Mouse (Mus musculus) ES-E14 (cell line): ENCODE measurements around the gene Usp35.

Experiments used
- CHD2 ChIP-seq: IDR thresholded peaks from 2 replicates; pipeline ENCODE4 v1.6.1; 2014; ENCODE audit warnings: mild to moderate bottlenecking, low read depth, low read length, inconsistent platforms
- HCFC1 ChIP-seq: IDR thresholded peaks from 2 replicates; pipeline ENCODE4 v1.6.1; 2012; ENCODE audit warnings: low read length, inconsistent platforms, borderline replicate concordance; ENCODE audit not compliant: insufficient read depth
- MAFK ChIP-seq: IDR thresholded peaks from 2 replicates; pipeline ENCODE4 v1.6.1; 2014; ENCODE audit warnings: mild to moderate bottlenecking, low read depth, low read length, inconsistent platforms; ENCODE audit not compliant: insufficient read depth
- ZC3H11A ChIP-seq: IDR thresholded peaks from 2 replicates; pipeline ENCODE4 v1.6.1; 2012; ENCODE audit warnings: low read depth, mild to moderate bottlenecking, inconsistent platforms, low read length, borderline replicate concordance
- ZNF384 ChIP-seq: IDR thresholded peaks from 2 replicates; pipeline ENCODE4 v1.6.1; 2012; ENCODE audit warnings: low read depth, low read length, inconsistent platforms

DNA sequence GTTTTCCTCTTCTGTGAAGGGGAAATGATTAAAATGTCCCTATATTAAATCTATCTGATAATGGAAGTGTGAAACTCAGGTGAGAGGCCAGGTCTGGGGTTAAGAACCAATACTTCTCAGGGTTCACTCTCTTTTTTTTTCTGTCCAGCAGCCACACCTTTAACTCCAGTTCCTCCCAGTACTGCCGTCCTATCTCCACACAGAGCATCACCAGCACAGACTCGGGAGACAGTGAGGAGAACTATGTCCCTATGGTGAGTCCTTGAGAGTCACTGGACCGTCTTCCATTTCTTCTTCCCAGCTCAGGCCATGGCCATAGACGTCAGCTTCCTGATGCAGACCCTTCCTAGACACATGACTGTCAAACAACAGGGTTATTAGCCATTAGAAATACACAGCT lies 28.9 kb downstream of the Usp35 start:
- TF ChIP-seq MAFK (no peak), CHD2 (no peak), ZNF384 (no peak), HCFC1 (no peak), ZC3H11A (no peak)
